Mouse (Mus musculus) gastrocnemius, postnatal 10 days (tissue): ENCODE results near the gene Dennd6b. TPM values are rescaled to one million over a fixed set of nuclear protein-coding genes. Genes with fewer than 3 reads are reported as not detected.

Source experiments
- DNase-seq: peaks from one replicate; pipeline ENCODE4 v3.0.0; 2021; ENCODE audit warnings: mixed read lengths
- long read RNA-seq, 2 experiments: library from polyadenylated mRNA; stranded (forward); transcript quantifications; one replicate each; pipeline ENCODE4 v2.0.0; 2021
- total RNA-seq, 2 experiments: library from RNA; stranded (reverse); gene quantifications; 2 replicates each; pipeline ENCODE4 v1.2.3; 2021

The Dennd6b gene
- total RNA-seq: 1 to 10 TPM; 4.5 to 7.0 TPM
- long read RNA-seq, experiment 1, full-length matches to known transcripts: 5 of 19 reads
- long read RNA-seq, experiment 1, partial matches to known transcripts: 0 of 19 reads
- long read RNA-seq, experiment 1, other reads (novel, unspliced or antisense): 14 of 19 reads
- long read RNA-seq, experiment 2, full-length matches to known transcripts: 13 of 20 reads
- long read RNA-seq, experiment 2, partial matches to known transcripts: 0 of 20 reads
- long read RNA-seq, experiment 2, other reads (novel, unspliced or antisense): 7 of 20 reads

- DNase-seq: peak; percentile 96
Measured at GRCm38 (mm10) chr15:89196313-89196706, at the start of gene Dennd6b. Dennd6b (minus strand) TSS chr15:89196496.

- no peak for DNase-seq
Measured at GRCm38 (mm10) chr15:89241025-89241424, 44.7 kb upstream of the Dennd6b start.

- no peak for DNase-seq
Measured at GRCm38 (mm10) chr15:89239751-89240392, 43.6 kb upstream of the Dennd6b start.

DNA sequence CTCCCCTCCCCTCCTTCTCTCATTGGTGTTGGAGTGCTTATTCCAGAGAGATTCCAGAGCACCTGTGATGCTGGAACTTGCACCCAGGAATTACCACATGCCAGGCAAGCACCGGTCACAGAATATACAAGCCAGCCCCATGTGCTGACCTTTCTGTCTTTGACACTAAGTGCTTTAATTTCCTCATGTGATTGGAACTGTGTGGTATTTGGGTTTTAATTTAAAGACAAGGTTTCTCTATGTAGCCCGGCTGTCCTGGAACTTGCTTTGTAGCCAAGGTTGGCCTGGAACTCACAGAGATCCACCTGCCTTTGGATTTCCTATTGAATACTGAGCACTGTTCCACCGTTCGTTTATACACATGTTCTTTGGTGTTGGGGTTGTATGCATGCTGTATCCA is 37.8 kb upstream of the Dennd6b start:
- DNase-seq: no peak

DNA sequence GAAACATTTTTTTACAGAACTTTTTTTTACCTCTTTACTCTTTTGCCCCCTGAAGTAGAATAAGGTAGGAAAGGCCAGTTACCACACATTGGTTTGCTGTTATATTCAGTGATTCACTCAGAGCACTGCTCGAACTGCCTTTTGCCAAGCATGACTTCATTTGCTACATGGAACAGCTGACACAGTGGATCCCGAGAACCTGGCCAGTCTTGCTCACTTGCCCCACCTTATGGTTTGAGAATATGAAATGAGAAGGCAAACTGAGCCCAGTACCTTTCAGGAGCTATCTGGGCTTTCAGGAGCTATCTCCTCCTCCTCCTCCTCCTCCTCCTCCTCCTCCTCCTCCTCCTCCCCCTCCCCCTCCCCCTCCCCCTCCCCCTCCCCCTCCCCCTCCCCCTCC is 37.3 kb upstream of the Dennd6b start:
- DNase-seq: no peak

- DNase-seq: no peak
Measured at GRCm38 (mm10) chr15:89215611-89216233, 19.4 kb upstream of the Dennd6b start.

GRCm38 (mm10) chr15:89214953-89215352 is 18.7 kb upstream of the Dennd6b start:
- no peak for DNase-seq

- no peak for DNase-seq
Measured at GRCm38 (mm10) chr15:89213517-89213916, 17.2 kb upstream of the Dennd6b start.

GRCm38 (mm10) chr15:89212495-89212894 is 16.2 kb upstream of the Dennd6b start:
- no peak for DNase-seq

- peak; percentile 16 for DNase-seq
Measured at GRCm38 (mm10) chr15:89211716-89212461, 15.6 kb upstream of the Dennd6b start.

GRCm38 (mm10) chr15:89210915-89211715 is 14.8 kb upstream of the Dennd6b start, which contains the start of gene Ppp6r2:
Ppp6r2 (plus strand) TSS chr15:89211553.
- DNase-seq: peak; percentile 91

GRCm38 (mm10) chr15:89209886-89210761 is 13.8 kb upstream of the Dennd6b start:
- peak; percentile 91 for DNase-seq

DNA sequence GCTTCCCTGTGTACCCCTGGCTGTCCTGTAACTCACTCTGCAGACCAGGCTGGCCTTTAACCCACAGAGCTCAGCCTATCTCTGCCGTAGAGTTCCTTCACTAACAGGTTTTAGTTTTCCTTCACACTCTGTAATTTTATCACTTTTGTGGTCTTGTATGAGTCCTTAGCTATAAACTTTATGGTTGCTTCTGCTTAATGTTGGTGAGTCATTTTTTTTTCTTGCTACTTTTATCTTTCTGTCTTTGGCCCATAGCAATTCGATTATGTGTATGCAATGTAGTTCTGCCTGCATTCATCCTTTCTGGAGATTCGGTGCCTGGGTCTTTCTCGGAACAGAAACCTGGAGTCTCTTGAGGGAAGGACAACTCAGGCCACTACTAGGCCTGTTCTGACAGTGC is 11.2 kb upstream of the Dennd6b start:
- no peak for DNase-seq

DNA sequence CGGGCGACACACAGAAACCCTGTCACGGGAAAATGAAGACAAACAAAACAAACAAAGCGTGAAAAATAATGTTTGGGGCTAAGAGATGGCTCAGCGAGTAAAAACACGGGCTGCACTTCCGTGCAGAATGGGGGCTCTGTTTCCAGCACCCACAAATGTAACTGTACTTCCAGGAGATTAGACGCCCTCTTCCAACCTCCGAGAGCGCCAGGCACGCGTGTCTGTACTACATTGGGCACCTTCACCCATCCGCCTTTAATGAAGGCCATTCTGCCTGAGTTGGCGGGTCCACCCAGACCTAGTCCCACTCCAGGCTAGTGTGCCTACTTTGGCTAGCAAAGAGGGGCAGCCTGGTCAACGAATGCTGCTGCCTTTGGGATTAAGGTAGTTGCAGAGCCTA is 760 bp upstream of the Dennd6b start:
- DNase-seq: no peak

GRCm38 (mm10) chr15:89195690-89196312 is 495 bp downstream of the Dennd6b start:
- DNase-seq: peak; percentile 92

DNA sequence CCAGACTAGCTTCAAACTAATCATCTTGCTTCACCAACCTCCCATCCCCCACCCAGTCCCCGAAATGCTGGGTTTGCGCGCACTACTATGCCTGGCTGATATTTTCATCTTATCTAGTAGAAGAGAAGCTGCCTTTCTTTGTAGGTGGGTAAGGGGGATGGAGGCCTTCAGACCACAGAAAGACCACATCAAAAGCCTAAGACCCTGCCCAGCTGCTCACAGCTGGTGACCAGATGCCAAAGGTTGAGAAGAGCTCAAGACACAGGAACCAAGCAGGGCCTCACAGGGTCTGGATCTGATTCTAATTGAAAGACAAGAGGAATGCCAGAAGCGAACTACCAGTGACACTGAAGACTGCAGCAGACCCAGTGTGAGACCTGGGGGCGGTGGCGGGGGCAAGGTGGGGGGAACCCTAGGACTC is 1.0 kb downstream of the Dennd6b start:
- no peak for DNase-seq

- no peak for DNase-seq
Measured at GRCm38 (mm10) chr15:89184937-89185227, 11.4 kb downstream of the Dennd6b start.

- DNase-seq: peak; percentile 3
Measured at GRCm38 (mm10) chr15:89184141-89184936, 12.0 kb downstream of the Dennd6b start.

DNA sequence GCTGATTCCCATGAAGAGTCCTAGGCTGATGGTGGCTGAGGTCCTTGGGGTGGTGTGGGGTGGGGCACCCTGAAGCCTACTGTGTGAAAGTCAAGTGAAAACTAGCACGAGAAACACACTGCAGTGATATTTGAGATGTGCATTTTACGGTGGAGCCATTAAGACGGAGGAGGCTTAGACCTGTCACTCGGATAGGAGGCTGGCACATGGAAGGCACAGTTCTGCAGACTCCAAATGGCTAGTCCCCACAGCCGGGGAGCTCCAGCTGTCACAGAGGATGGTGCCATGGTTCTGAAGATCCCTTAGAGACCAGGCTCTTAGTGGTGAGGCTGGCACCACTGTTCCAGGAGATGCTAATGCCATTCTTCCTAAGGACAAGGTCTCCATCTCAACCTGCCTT is 13.5 kb downstream of the Dennd6b start:
- DNase-seq: no peak

DNA sequence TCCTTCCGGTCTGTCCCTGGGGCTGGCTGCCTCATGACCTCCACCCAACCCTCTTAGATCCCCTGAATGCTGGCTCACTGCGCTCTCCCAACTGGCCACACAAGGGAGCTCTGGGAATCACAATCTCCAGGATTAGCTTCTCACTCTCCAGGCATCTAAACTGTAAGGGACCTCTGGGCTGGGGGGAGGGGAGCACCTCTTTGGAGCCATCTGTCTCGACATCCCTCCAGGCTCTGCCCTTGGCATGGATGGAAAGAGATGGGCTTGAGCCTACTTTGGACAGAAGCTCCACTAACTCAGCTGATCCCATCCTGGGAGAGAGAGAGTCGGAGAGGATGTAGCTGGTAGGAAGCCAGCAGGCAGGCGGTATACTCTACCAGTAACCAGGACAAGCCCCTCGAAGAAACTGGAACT is 14.0 kb downstream of the Dennd6b start:
- DNase-seq: peak; percentile 33
